Mouse (Mus musculus): ENCODE results near the gene Nfe2. TPM values are rescaled to one million over a fixed set of nuclear protein-coding genes. Genes with fewer than 3 reads are reported as not detected.

The Nfe2 gene
- polyA plus RNA-seq, 1 experiment from 2014 or later: 0.63 TPM

- Histone ChIP-seq H3K9ac (peak overlapping the region; percentile 44), H3K27me3 (replicated peaks) (no peaks in the 10 kb centered on the region), H3K4me1 (peaks cover 90% of the 10 kb centered on the region), H3K27ac (peak overlapping the region; percentile 98), H3K9me3 (no peaks in the 10 kb centered on the region), H3K36me3 (replicated peaks) (no peaks in the 10 kb centered on the region), H3K4me2 (peak overlapping the region; percentile 52), H3K4me3 (peak overlapping the region; percentile 26)
- under 1% methylated on average over 18 of the region's 18 CpGs for WGBS
- ATAC-seq (replicated peaks): peak; percentile 69
Measured at GRCm38 (mm10) chr15:103300067-103300471, 41.9 kb upstream of the Nfe2 start.

- Histone ChIP-seq H3K36me3 (replicated peaks) (no peaks in the 10 kb centered on the region), H3K27ac (peak overlapping the region; percentile 98), H3K27me3 (replicated peaks) (no peaks in the 10 kb centered on the region), H3K4me3 (peak overlapping the region; percentile 26), H3K9ac (peak overlapping the region; percentile 44), H3K4me1 (peaks cover 89% of the 10 kb centered on the region), H3K9me3 (no peaks in the 10 kb centered on the region), H3K4me2 (peak overlapping the region; percentile 52)
- ATAC-seq (replicated peaks): peak; percentile 24
- WGBS: 14% methylated on average over 8 of the region's 8 CpGs
Measured at GRCm38 (mm10) chr15:103299644-103300043, 41.4 kb upstream of the Nfe2 start.

GRCm38 (mm10) chr15:103298861-103299616, 40.8 kb upstream of the Nfe2 start:
- H3K4me3 ChIP-seq: no peak overlapping the region

GRCm38 (mm10) chr15:103298026-103298425, 39.8 kb upstream of the Nfe2 start:
- Histone ChIP-seq H3K4me1 (peaks cover 73% of the 10 kb centered on the region), H3K27ac (peak overlapping the region; percentile 98), H3K4me3 (no peak overlapping the region), H3K9ac (no peak overlapping the region), H3K36me3 (replicated peaks) (peaks cover 4% of the 10 kb centered on the region; the same call in 1 of the 2 replicates), H3K27me3 (replicated peaks) (no peaks in the 10 kb centered on the region), H3K4me2 (no peak overlapping the region), H3K9me3 (no peaks in the 10 kb centered on the region)
- 31% methylated on average over 3 of the region's 3 CpGs for WGBS
- no peak for ATAC-seq (replicated peaks)

More at GRCm38 (mm10) chr15:103298861-103299616, 40.8 kb upstream of the Nfe2 start:
- Histone ChIP-seq H3K27me3 (replicated peaks) (no peaks in the 10 kb centered on the region), H3K9me3 (no peaks in the 10 kb centered on the region), H3K4me1 (peaks cover 83% of the 10 kb centered on the region), H3K4me2 (peak overlapping the region; percentile 52; the same call in 1 of the 2 replicates), H3K36me3 (replicated peaks) (no peaks in the 10 kb centered on the region), H3K9ac (peak overlapping the region; percentile 44; the same call in 1 of the 2 replicates), H3K27ac (peak overlapping the region; percentile 98)
- no peak for ATAC-seq (replicated peaks)
- 66% methylated on average over 5 of the region's 5 CpGs for WGBS

GRCm38 (mm10) chr15:103297313-103297712, 39.1 kb upstream of the Nfe2 start:
- Histone ChIP-seq H3K4me3 (no peak overlapping the region), H3K9ac (no peak overlapping the region), H3K9me3 (no peaks in the 10 kb centered on the region), H3K27me3 (replicated peaks) (no peaks in the 10 kb centered on the region), H3K4me1 (peaks cover 66% of the 10 kb centered on the region), H3K36me3 (replicated peaks) (peaks cover 10% of the 10 kb centered on the region), H3K27ac (peak overlapping the region; percentile 98), H3K4me2 (no peak overlapping the region)
- no peak for ATAC-seq (replicated peaks)
- 37% methylated on average over 6 of the region's 6 CpGs for WGBS

- Histone ChIP-seq H3K4me2 (no peak overlapping the region), H3K27me3 (replicated peaks) (no peaks in the 10 kb centered on the region), H3K36me3 (replicated peaks) (peaks cover 22% of the 10 kb centered on the region), H3K4me1 (peaks cover 52% of the 10 kb centered on the region), H3K4me3 (no peak overlapping the region), H3K9ac (no peak overlapping the region), H3K27ac (peak overlapping the region; percentile 14; the same call in 1 of the 2 replicates), H3K9me3 (no peaks in the 10 kb centered on the region)
- 8% methylated on average over 5 of the region's 5 CpGs for WGBS
- no peak for ATAC-seq (replicated peaks)
Measured at GRCm38 (mm10) chr15:103295851-103296250, 37.6 kb upstream of the Nfe2 start.

- 77% methylated on average over 2 of the region's 2 CpGs for WGBS
- Histone ChIP-seq H3K9me3 (no peaks in the 10 kb centered on the region), H3K4me3 (no peak overlapping the region), H3K27me3 (replicated peaks) (no peaks in the 10 kb centered on the region), H3K4me2 (no peak overlapping the region), H3K9ac (no peak overlapping the region), H3K36me3 (replicated peaks) (peaks cover 27% of the 10 kb centered on the region), H3K27ac (no peak overlapping the region), H3K4me1 (peaks cover 44% of the 10 kb centered on the region)
- ATAC-seq (replicated peaks): no peak
Measured at GRCm38 (mm10) chr15:103294649-103295048, 36.4 kb upstream of the Nfe2 start.

- Histone ChIP-seq H3K4me2 (no peak overlapping the region), H3K9ac (no peak overlapping the region), H3K4me1 (peaks cover 37% of the 10 kb centered on the region), H3K27me3 (replicated peaks) (no peaks in the 10 kb centered on the region), H3K4me3 (no peak overlapping the region), H3K27ac (no peak overlapping the region), H3K9me3 (no peaks in the 10 kb centered on the region), H3K36me3 (replicated peaks) (peaks cover 27% of the 10 kb centered on the region)
- 99% methylated on average over 2 of the region's 2 CpGs for WGBS
- ATAC-seq (replicated peaks): no peak
Measured at GRCm38 (mm10) chr15:103293375-103293774, 35.2 kb upstream of the Nfe2 start.

GRCm38 (mm10) chr15:103292673-103293345, 34.6 kb upstream of the Nfe2 start:
- ATAC-seq (replicated peaks): no peak
- no peak overlapping the region for H3K4me3 ChIP-seq
- H3K9ac ChIP-seq: no peak overlapping the region
- no peak overlapping the region for H3K4me2 ChIP-seq
- 88% methylated on average over 4 of the region's 4 CpGs for WGBS
- H3K27me3 ChIP-seq (replicated peaks): no peaks in the 10 kb centered on the region
- H3K36me3 ChIP-seq (replicated peaks): peaks cover 27% of the 10 kb centered on the region
- H3K9me3 ChIP-seq: no peaks in the 10 kb centered on the region
- H3K4me1 ChIP-seq: peaks cover 31% of the 10 kb centered on the region
- no peak overlapping the region for H3K27ac ChIP-seq

GRCm38 (mm10) chr15:103290843-103291242, 32.6 kb upstream of the Nfe2 start:
- Histone ChIP-seq H3K4me3 (no peak overlapping the region), H3K9me3 (no peaks in the 10 kb centered on the region), H3K4me2 (no peak overlapping the region), H3K27ac (no peak overlapping the region), H3K27me3 (replicated peaks) (no peaks in the 10 kb centered on the region), H3K9ac (no peak overlapping the region), H3K36me3 (replicated peaks) (peaks cover 27% of the 10 kb centered on the region), H3K4me1 (peaks cover 16% of the 10 kb centered on the region; the same call in 1 of the 2 replicates)
- no peak for ATAC-seq (replicated peaks)
- WGBS: 94% methylated on average over 9 of the region's 9 CpGs

GRCm38 (mm10) chr15:103290417-103290816, 32.2 kb upstream of the Nfe2 start:
- H3K36me3 ChIP-seq (replicated peaks): peaks cover 27% of the 10 kb centered on the region
- H3K9me3 ChIP-seq: no peaks in the 10 kb centered on the region
- no peak for ATAC-seq (replicated peaks)
- no peak overlapping the region for H3K27ac ChIP-seq
- no peaks in the 10 kb centered on the region for H3K27me3 ChIP-seq (replicated peaks)
- no peak overlapping the region for H3K4me2 ChIP-seq
- H3K9ac ChIP-seq: no peak overlapping the region
- no peak overlapping the region for H3K4me3 ChIP-seq
- H3K4me1 ChIP-seq: peaks cover 17% of the 10 kb centered on the region
- 80% methylated on average over 6 of the region's 6 CpGs for WGBS

- Histone ChIP-seq H3K9ac (no peak overlapping the region), H3K4me3 (no peak overlapping the region), H3K27ac (peak overlapping the region; percentile 61)
Measured at GRCm38 (mm10) chr15:103289600-103289999, 31.4 kb upstream of the Nfe2 start.

More at GRCm38 (mm10) chr15:103289600-103289999, 31.4 kb upstream of the Nfe2 start:
- no peak for ATAC-seq (replicated peaks)
- Histone ChIP-seq H3K4me1 (peaks cover 22% of the 10 kb centered on the region), H3K4me2 (no peak overlapping the region), H3K9me3 (no peaks in the 10 kb centered on the region), H3K27me3 (replicated peaks) (no peaks in the 10 kb centered on the region), H3K36me3 (replicated peaks) (peaks cover 27% of the 10 kb centered on the region)
- WGBS: 20% methylated on average over 5 of the region's 5 CpGs

Measured in midbrain, embryonic 15.5 days (tissue).